Mouse (Mus musculus) embryo, embryonic 9.5 days (tissue): ENCODE results near the gene Elp5.

Experiments used
- DNase-seq: peaks from one replicate; pipeline ENCODE4 v3.0.0-alpha.2; 2017; ENCODE audit errors: extremely low spot score

Elp5 gene

DNA sequence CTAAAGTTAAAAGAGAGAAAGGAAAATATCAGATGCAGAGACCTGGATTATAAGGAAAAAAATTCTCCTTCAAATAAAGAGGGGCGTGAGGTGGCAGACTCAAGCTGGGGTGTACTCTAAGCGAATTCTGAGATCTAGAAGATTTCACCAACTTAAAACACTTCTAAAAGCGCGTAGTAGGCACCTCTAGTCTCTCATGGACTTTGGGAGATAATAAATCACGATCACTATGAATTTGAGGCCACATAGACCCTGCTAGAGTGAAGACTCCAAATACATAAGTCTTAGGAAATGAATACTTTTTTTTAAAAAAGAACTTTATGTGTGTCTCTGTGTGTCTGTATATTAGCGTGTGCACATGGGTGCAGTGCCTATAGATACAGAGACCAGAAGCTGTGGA is 33.4 kb upstream of the Elp5 start:
- DNase-seq, result no peak

DNA sequence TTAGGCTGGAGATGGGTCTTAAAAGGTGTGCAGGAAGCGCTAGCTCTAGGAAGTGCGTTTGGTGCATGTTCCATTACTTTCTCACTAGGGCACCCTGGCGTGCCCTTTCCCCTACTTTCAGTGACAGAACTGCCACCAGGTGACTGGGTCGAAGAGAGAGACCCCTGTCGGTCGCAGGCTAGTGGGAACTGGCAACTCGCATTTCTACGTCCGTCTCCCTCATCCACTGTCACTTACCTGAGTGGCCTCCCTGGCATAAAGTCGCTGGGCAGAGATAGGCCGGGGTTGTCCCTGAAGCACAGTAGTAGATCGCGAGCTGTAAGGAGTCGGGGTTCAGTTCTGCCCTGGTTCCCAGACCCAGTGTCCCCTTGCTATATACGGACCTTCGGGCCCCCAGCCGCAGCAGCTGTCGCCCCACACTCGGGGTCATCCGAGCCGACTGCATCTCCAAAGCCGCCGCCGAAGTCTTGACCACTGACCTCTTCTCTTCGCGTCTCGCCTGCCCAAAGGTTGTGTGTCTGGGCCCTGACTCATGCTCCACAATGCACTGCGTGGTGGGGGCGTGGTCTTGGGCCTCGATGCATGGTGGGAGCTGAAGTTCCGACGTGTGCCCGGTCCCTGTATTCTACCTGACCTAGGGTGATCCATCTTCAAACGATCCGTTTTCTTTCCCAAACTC is 32.7 kb upstream of the Elp5 start, which contains the start of gene Acadvl:
Acadvl (minus strand) TSS at position 532 of the 679 bp plus-strand sequence.
- peak; percentile 85 for DNase-seq

DNA sequence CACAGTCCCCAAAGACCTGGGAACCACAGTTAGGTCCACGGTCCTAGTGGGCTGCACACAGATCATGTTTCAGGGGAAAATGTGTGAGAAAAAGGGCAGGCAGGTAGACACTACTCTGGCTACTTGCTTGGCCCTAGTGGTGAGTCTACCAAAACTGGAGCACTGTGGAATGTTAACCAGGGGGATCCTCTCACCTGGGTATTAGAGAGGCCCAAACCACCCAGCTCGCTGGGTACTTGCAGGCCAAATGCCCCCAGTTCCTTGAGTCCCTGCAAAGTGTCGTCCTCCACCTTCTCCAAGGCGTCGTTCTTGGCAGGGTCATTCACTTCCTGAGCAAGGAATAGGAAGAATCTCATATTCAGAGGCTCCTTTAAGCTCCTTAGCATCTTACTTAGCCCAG is 31.7 kb upstream of the Elp5 start:
- DNase-seq, result no peak

DNA sequence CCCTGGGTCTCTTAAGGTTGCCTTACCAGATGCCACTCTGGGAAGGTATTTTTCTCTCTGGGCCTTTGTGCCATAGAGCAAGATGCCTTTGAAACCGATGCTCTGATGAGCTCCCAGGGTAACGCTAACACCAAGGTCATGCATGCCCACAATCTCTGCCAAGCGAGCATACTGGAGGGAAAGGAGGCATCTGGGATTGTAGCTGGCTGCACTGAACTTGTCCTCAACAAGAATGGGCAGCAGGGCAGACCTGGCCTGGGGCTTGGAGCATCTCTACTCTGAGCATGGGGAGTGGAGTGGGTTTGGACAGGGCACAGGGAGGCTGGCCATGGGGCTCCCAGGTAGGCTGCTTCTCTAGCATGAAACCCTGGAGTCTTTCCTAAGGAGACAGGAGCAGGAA is 31.1 kb upstream of the Elp5 start:
- DNase-seq, result no peak

DNA sequence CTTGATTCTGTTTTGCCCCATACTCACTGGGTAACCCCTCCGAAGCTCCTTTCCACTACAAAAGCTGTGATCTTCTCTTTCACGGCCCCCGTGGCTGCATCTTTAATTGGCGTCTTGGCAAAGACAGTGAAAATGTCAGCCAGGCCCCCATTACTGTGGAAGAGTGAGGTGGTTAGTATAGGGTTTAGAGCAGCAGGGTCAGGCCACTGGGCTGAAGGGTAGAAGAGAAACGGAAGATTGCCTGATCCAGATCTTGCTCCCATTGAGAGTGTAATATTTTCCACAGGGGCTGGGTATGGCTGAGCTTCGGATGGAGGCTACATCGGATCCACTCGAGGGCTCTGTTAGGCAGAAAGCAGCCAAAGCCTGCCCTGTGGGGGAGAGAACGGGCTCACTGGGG is 30.6 kb upstream of the Elp5 start:
- no peak for DNase-seq

GRCm38 (mm10) chr11:70010961-70011360 is 28.6 kb upstream of the Elp5 start:
- DNase-seq, result no peak

- DNase-seq, result no peak
Observed at GRCm38 (mm10) chr11:70010548-70010947, 28.2 kb upstream of the Elp5 start.

DNA sequence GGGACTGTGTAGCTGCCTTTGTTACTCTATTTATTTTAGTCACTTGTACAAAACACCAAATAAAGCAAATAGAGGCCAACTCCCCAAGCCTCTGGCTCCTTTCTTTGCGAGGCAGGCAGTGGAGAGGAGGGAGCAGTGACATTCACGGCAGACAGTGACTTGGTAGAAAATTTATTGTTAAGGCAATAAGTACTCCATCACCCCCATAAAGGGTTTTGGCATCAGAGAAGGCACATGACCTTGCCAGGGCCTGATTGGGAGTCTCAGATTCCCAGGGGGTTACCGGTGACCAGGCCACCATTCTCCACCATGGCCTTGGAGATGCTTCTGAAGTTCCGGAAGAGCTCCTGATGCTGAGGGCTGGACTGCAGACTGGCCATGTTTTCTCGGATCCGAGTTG is 27.7 kb upstream of the Elp5 start:
- DNase-seq, result no peak

GRCm38 (mm10) chr11:70005521-70005920 is 23.2 kb upstream of the Elp5 start:
- no peak for DNase-seq

DNA sequence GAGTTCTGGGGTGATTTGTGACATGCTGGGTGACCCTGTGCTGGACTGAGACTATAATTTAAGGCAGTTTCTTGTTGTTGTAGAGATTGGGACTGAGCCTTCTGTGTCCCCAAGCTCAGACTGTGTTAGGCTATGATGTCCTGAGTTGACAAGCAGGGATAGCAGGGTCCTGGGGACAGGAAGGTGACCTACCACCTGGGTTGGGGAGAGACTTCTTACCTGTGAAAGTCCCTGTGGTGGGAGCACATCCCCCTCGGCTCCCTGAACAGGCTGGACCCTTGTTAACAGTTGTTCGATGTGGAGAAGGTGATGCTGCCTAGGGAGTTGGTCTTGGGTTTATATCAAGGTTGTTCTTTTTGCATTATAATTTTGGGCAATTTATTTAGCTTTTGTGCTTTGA is 20.2 kb upstream of the Elp5 start:
- DNase-seq, result no peak

DNA sequence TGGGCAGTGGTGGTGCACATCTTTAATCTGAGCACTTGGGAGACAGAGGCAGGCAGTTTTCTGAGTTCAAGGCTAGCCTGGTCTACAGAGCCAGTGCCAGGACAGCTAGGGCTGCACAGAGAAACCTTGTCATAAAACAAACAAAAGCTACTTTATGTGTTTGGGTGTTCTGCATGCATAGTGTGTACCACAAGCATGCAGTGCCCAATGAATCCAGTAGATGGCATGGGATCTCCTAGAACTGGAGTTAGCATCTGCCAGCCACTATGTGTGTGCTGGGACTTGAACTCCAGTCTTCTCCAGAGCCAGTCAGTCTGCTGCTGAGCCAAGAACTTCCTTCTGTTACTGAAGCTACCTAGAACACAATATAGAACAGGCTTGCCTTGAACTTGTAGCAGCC is 19.5 kb upstream of the Elp5 start:
- DNase-seq, result no peak

DNA sequence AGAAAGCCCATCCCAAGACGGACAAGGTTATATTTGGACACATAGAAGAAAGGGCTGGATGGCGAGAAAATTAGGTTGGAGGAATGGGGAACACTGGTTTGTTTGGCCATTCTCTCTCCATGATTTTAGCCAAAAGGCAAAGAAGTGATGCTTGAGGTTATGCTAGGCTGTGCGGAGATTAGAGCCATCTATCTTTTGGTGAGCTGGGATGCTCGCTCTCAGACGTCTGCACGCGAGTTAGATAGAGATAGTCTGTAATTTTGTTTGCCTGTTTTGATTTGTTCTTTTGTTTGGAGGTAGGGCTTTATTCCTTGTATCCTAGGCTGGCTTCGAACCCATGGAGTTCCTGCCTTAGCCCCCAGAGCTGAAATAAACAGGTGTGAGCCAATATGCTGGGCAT is 18.8 kb upstream of the Elp5 start:
- DNase-seq, result no peak

- peak; percentile 94 for DNase-seq
Observed at GRCm38 (mm10) chr11:70000396-70000898, 18.1 kb upstream of the Elp5 start, which contains the start of gene Dvl2. TSS of gene Dvl2 (plus strand) at chr11:70000595.

GRCm38 (mm10) chr11:69999666-70000065 is 17.3 kb upstream of the Elp5 start:
- DNase-seq, result no peak

- DNase-seq, result no peak
Observed at GRCm38 (mm10) chr11:69998567-69999491, 16.5 kb upstream of the Elp5 start.

DNA sequence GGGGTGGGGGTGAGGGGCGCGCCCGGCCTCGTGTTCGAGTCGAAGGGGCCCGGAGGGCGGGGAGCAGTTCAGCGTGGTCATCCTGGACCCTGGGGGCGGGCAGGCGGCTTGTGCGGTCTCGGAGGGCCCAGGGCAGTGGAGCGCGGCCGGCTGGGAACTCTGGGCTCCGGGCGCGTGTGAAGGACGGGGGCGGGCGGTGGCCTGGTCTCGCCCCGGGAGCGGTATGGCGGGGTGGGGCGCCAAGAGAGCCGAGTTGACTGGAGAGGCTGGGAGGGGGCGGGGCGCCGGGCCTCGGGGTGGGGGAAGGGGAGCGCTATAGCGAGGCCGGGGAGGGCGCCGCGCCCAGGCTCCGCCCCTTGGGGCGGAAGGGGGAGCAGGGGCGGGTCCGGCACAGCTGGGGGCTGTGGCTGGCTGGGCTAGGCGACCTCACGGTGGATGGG is 14.8 kb upstream of the Elp5 start:
- peak; percentile 94 for DNase-seq

GRCm38 (mm10) chr11:69996161-69997061 is 14.1 kb upstream of the Elp5 start:
- DNase-seq, result no peak

- peak; percentile 99 for DNase-seq
Observed at GRCm38 (mm10) chr11:69995391-69995960, 13.2 kb upstream of the Elp5 start, which contains the start of gene Phf23. TSS of gene Phf23 (plus strand) at chr11:69995777.

- no peak for DNase-seq
Observed at GRCm38 (mm10) chr11:69994401-69995090, 12.2 kb upstream of the Elp5 start.

DNA sequence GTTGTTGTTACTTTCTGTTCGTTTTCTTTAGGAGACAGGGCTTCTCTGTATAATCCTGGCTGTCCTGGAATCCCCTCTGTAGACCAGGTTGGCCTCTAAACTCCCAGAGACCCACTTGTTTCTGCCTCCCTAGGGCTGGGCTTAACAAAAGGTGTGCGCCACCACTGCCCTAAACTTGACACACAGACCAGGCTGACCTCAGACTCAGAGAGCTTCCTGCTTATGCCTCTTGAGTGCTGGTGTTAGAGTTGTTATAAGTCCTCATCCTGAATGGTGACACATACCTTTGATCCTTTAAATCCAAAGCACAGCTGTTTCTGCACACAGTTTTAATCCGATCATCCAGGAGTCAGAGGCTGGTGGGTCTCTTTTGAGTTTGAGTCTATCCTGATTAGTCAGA is 10.6 kb upstream of the Elp5 start:
- DNase-seq, result no peak

GRCm38 (mm10) chr11:69992396-69992795 is 10.1 kb upstream of the Elp5 start:
- no peak for DNase-seq
